Mouse (Mus musculus): ENCODE data around the gene Slc4a5.
"Not testable (repeated sequence)": the region's sequence is repeated elsewhere in the genome, so short reads cannot be mapped to it uniquely, and the experiment has no call there.

Gene Slc4a5

GRCm38 (mm10) chr6:83300447-83301229 is 81.0 kb downstream of the Slc4a5 start:
- in situ Hi-C loops (cut with MboI; ENCODE audit: low sequenced_read_pairs): no loop called here

- in situ Hi-C loops (cut with MboI; ENCODE audit: low sequenced_read_pairs): no loop called here
Observed at GRCm38 (mm10) chr6:83301294-83301693, 81.7 kb downstream of the Slc4a5 start.

DNA sequence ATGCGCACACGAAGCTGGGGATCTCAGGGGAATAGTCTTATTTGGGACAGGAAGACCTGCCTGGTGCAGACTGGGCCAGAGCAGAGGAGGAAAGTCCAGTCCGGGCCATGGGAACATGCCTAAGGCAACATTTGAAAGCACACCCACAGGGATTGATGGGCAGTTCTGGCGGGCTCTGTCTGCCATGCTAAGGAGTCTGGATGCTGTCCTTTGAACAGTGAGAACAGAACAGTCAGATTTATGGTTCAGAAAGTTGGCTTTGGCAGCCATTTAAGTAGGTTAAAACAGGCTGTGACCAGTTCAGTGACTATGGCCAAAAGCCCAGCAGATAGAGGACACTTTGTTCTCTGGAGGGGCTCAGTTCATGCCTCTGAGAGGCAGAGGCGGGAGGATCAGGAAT is 82.6 kb downstream of the Slc4a5 start:
- in situ Hi-C loops (cut with MboI; ENCODE audit: low sequenced_read_pairs): no loop called here

DNA sequence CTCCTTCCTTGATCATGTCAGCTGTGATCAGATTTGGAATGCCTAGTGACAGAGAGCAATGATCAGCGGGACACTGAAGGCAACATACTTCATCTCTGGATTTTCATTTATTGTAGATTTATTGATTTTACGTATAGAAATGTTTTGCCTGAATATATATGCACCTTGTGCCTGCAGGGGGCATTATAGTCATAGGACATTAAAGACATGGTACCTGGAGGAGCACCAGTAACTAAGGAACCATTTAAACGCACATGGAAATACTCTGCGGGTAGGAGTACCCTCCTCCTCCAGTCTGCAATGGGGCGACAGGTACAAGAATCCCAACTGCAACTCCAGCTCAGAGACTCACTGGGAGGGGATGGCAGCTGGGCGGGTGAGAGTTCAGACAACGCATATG is 89.4 kb downstream of the Slc4a5 start:
- in situ Hi-C loops (cut with MboI; ENCODE audit: low sequenced_read_pairs): no loop called here

GRCm38 (mm10) chr6:83311206-83311605 is 91.6 kb downstream of the Slc4a5 start:
- in situ Hi-C loops (cut with MboI; ENCODE audit: low sequenced_read_pairs): no loop called here

GRCm38 (mm10) chr6:83312021-83312420 is 92.4 kb downstream of the Slc4a5 start:
- in situ Hi-C loops (cut with MboI; ENCODE audit: low sequenced_read_pairs): no loop called here

DNA sequence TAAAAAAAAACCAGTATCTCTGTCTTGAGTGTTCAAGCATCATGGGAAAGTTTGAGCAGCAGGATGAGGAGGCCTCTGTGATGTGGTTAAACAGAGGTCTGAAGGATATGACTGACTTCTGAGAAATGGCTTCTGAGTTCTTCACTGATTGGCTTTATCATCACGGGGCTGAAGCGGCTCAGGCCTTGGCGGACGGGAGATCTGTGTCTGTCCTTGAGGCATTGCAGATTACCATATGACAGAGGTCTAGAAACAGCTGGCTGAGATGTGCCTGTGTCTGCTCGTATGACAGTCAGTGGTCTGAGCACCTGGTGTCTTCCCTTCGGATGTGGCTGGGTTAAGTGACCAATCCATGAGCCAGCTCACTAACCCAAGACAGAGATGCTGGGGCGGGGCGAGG is 92.9 kb downstream of the Slc4a5 start:
- in situ Hi-C loops (cut with MboI; ENCODE audit: low sequenced_read_pairs): no loop called here

DNA sequence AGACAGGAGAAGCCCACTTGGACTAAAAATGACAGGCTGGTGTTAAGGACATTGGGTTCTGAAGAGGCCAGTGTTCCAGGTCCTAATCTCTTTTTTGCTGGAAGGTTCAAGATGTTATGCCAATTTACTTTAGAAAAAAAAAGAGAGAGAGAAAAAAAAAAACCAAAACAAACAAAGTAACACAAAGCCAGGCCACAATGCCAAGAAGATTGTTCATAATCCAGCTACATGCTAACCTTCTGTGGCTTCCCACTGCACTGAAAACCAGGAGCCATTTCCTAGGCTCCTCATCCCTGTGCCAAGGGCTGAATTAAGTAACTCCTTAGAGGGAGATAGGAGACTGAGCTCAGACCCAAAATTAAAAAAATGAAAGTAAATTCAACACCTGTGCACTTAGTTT is 95.7 kb downstream of the Slc4a5 start:
- in situ Hi-C loops (cut with MboI; ENCODE audit: low sequenced_read_pairs): no loop called here

DNA sequence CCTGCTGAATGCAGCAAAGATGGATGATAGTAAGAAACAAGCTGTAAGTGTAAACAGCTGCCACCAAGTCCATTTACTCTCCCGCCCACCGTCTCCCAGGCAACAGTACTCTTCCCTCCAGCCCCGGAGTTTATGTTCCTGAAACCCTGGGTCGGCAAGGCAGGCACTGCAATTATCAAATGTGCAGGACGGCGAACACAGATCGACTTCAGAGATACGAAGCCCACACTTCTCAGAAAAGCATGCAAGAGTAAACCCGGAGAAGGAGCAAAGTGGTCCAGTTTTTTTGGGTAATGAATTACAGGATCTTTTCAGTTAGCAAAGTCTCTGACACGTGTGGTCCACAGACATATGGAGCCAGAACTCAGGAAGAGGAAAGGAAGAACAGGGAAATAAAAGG is 96.4 kb downstream of the Slc4a5 start:
- in situ Hi-C loops (cut with MboI; ENCODE audit: low sequenced_read_pairs): no loop called here

DNA sequence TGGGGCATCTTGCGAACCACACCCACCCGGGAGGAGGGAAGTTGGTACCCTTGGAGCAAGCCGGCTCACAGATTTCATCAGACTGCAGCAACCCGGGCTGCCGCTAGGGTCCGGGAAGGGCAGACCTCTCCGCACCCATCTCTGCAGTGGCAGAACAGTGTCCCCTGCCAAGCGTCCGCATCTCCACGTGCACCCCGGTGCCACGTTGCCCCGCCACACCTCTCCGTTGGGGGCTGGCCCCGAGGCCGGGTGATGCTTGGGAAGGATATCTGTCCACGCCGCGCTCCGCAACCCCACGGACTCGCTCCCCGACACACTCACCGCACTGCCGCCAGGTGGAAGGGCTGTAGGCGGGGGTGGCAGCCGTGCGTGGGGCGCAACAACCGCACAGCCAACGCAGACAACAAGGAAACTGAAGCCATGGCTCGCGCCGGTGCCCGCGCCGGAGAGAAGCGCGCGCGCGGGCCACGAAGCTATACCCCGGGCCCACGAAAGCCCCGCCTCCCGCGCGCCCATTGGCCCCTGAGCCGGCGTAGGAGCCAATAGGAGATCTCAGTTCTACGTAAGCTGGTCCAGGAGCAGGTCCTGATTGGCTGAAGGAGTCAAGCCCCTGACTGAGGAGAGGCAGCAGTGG is 97.6 kb downstream of the Slc4a5 start:
- in situ Hi-C loops (cut with MboI; ENCODE audit: low sequenced_read_pairs): no loop called here

DNA sequence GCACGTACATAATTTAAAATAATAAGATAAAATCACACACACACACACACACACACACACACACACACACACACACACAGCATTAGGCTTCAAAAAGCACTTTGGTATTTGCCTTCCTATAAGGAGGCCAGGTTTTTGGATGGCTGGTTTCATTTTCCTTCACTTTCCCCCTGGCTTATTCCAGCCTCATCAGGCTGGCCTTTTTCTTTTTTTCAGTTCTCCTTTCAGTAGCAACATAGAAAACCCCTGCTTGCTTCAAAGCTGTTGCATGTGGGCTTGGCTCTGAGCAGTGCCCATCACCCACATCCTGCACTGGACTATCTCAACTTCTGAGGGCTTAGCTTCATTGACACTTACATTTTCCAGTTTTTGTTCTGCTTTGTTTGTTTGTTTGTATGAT is 102.3 kb downstream of the Slc4a5 start:
- in situ Hi-C loops (cut with MboI; ENCODE audit: low sequenced_read_pairs): no loop called here

GRCm38 (mm10) chr6:83322794-83323193 is 103.2 kb downstream of the Slc4a5 start:
- in situ Hi-C loops (cut with MboI; ENCODE audit: low sequenced_read_pairs): no loop called here

DNA sequence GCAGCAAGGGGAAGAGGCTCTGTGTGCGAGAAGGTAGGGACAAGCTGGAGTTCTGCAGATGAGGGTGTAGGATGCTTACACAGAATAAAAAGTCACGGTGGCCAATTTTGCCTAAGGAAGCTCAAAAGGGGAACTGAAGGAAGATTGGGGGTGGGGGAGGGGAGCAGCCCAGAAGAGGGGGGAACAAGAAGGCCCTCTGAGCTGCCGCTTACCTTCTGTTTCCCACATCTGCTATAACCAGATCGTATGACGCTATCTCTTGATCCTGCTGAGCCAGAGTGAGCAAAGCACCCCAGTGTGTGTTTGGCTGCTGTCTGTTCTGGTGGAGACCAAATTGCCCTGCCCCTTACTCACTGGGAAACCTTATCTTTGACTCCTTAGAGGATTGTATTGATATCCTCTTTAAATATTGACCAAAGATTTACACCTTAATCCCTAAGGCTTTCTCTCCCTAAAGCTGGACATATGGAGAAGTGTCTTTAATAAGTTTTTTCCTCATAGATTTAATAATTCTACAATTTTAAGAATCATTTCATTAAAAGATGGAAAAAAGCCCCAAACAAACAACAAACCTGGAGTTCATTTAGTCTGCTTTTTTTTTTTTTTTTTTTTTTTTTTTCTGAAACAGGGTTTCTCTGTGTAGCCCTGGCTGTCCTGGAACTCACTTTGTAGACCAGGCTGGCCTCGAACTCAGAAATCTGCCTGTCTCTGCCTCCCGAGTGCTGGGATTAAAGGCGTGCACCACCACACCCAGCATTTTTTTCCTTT is 104.2 kb downstream of the Slc4a5 start:
- in situ Hi-C loops (cut with MboI; ENCODE audit: low sequenced_read_pairs): no loop called here

DNA sequence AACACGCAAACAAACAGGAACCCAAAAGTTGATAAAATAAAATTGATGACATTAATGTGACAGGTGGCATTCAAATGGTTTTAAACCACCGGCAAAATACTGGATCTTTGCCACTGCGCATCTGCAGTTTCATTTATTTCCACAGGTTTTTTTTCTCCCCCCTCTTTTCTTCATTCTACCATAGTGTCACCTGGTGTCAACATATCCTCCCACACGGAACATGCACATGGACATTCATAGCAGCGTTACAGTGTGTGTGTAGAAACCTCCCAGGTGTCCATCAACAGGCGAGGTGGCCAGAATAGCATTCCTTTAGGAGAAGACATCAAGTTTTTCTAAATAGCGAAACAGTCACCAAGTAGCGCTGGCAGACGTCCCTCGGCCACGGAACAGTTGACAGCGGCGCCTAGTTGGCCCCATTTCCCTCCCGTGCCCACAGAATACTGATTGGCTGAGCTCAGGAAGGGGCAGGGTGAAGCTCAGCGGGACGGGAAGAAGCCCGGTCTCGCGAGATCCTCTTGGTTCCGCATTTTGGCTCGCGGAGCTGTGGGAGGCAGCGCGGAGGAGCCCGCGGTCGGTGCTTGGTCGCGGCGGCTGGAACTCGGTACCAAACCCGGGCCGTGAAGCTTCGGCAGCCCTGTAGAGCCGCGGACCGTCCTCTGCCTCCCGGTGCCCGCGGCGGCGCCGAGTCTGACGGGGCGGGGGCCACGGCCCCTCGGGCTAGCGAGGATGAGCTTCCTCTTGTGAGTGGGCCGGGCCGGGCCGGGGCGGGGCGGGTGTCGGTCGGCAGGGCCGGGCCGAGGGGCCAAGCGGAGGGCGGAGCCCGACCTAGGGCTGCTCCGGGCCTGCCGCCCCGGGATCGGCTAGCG is 106.1 kb downstream of the Slc4a5 start, which contains the start of the genes Mthfd2 and Mob1a:
Mthfd2 (minus strand) TSS at position 384 of the 869 bp plus-strand sequence.
Mob1a (plus strand) TSS at position 492 of the 869 bp plus-strand sequence.
- in situ Hi-C loops (cut with MboI; ENCODE audit: low sequenced_read_pairs): no loop called here

DNA sequence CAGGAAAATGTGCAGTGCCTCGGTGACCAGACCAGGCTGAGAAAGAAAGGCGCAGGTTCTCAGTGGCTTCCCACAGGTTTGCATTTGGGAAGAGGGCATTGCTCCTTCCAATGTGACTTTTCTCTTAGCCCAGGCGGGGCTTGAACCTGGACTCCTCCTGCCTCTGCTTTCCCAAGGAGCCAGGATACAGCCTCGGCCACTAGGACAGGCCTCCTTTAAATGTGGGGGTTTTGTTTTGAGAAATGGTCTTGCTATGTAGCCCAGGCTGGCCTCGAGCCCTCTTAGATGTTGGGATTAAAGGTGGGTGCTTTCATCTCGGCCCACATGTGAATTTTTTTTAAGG is 106.7 kb downstream of the Slc4a5 start:
- in situ Hi-C loops (cut with MboI; ENCODE audit: low sequenced_read_pairs): no loop called here

DNA sequence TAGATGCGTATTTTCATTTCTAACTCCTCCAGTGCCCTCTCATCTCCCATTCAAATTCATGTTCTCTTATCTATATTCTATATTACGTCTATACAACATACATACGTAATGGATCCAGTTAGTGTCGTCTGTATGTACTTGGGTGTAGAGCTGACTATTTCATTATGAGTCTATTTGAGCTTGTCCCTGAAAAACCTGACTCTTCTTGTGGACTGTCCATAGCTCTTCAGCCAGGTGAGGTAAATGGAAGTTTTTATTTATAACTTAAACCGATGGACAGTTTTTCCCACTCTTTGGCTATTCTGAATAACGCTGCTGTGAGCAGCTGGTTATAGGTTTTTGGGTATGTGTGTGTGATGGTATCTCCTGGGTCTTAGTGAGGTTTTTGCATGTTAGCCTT is 107.1 kb downstream of the Slc4a5 start:
- in situ Hi-C loops (cut with MboI; ENCODE audit: low sequenced_read_pairs): no loop called here

DNA sequence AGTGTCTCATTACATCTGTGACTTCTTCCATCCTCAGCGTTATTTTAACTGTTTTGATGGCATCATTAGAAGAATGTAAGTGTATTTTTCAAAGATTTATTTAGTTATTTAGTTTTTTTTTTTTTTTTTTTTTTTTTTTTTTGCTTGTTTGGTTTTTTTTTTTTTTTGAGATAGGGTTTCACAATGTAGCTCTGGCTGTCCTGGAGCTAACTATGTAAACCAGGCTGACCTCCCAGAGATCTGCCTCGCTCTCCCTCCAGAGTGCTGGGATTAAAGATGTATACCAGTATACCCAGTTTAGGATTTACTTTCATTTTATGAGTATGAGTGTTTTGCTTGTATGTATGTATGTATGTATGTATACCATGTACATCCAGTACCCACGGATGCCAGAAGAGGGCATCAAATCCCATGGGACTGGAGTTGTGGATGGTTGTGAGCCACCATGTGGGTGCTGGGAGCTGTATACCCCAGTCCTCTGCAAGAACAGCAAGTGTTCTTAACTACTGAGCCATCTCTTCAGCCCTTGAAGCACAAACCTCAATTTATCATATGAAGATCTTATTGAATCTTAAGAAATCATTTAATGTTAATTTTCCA is 108.1 kb downstream of the Slc4a5 start:
- in situ Hi-C loops (cut with MboI; ENCODE audit: low sequenced_read_pairs): no loop called here

- in situ Hi-C loops (cut with MboI; ENCODE audit: low sequenced_read_pairs): no loop called here
Observed at GRCm38 (mm10) chr6:83341387-83341786, 121.8 kb downstream of the Slc4a5 start.

DNA sequence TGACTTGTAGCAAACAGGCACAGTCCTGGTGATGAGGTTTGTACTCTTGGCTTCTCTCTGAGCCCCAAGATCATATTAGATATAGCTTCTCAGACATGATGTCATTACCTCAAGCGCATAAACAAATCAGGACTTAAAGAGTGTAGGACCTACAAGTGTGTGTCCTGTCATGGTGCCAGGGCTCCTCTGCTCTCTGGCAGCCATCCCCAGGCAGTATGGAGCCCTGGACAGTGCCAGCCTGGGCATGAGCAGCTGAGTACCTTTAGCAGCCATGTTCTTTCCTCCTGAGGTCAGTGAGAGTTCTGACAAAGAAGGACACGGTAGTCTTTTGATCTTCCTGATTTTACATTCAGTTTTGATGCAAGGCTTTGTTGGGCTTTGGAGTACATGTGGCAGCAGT is 123.3 kb downstream of the Slc4a5 start:
- in situ Hi-C loops (cut with MboI; ENCODE audit: low sequenced_read_pairs): no loop called here

- in situ Hi-C loops (cut with MboI; ENCODE audit: low sequenced_read_pairs): not testable (repeated sequence)
Observed at GRCm38 (mm10) chr6:83345285-83345684, 125.7 kb downstream of the Slc4a5 start.

All from CH12F3 (cell line).